Mouse (Mus musculus): ENCODE results near the gene Eif4ebp2.

DNA sequence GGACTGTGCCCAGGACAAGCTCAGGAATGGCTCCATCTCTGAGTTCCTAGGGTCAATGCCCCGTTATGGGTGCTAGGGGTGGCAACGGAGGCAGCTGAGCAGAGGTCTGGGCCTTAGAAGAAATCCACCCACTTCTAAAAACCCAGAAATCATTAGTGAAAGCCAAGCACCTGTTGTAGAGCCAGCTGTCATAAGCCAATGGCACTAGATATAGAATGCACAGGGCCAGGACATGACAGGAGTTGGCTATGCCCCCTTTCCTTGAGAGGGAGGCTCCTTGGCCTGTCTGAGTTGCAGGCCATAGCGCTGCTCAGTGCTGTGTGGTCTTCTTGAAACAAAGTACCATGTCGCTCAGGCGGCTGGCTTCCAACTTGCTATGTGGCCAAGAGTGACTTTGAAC is 52.1 kb downstream of the Eif4ebp2 start:
- TF ChIP-seq POLR2A (IDR thresholded peaks at IDR 0.05; ENCODE audit: extremely low read depth, insufficient read depth, low read length) (no peak), CTCF (IDR thresholded peaks at IDR 0.05; ENCODE audit: extremely low read depth, insufficient read depth, low read length) (no peak)
